Mouse (Mus musculus): Measurements from ENCODE around the gene Ccdc85b.
"Not testable (repeated sequence)": the region's sequence is repeated elsewhere in the genome, so short reads cannot be mapped to it uniquely, and the experiment has no call there.

DNA sequence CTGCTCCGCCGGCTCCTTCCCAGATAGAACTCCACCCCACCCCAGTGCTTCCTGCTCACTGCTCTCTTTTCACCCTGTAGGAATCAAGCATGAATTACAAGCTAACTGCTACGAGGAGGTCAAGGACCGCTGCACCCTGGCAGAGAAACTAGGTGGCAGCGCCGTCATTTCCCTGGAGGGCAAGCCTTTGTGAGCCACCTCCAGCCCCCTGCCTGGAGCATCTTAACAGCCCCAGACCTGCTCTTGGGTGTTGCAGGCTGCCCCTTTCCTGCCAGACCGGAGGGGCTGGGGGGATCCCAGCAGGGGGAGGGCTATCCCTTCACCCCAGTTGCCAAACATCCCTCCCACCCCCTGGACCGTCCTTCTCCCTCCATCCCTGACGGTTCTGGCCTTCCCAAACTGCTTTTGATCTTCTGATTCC, 35.6 kb upstream of the Ccdc85b start:
- not testable (repeated sequence) for TF ChIP-seq CTCF (IDR thresholded peaks at IDR 0.05; ENCODE audit: low read depth, low read length); GATA2 (IDR thresholded peaks at IDR 0.05; ENCODE audit: borderline replicate concordance, low read depth, low read length); GATA1 (IDR thresholded peaks at IDR 0.05; ENCODE audit: borderline replicate concordance, low read length)

Data from G1E (cell line).